Mouse (Mus musculus) kidney, postnatal 14 days (tissue): ENCODE measurements around the gene 1700020L24Rik.

Source experiments
- DNase-seq: peaks from one replicate; pipeline ENCODE4 v3.0.0; 2022; ENCODE audit warnings: mixed read lengths

1700020L24Rik gene

DNA sequence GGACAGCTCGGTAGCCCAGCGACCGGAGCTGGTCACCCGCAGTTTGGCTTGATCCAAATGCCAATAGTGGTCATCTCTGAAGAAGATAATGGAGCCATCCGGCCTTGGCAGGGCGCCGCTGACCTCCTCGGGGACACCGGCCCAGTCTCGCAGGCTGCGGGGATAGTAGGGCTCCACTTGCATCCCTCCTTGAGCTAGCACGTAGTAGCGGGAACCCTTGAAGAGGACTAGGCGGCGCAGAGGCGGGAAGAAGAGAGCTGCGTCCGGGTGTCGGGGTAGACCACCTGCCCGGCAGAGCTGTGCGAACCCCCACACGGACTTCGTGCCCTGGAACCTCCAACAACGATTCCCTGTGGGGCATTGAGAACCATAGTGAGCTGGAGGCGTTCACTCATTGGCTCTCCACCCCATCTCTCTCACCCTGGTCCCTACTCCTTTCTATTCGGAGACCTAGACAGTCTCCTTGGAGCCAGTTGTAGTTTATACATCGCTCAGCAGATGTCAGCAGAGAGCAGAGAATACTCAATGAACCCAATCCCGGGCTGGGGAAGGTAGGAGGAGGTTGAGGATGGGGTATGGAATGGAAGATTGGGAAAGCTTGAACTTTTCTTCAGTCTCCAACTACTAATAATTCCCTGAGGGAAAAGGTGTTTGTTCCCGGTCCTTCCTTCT is 5.3 kb downstream of the 1700020L24Rik start:
- DNase-seq: peak; percentile 80

DNA sequence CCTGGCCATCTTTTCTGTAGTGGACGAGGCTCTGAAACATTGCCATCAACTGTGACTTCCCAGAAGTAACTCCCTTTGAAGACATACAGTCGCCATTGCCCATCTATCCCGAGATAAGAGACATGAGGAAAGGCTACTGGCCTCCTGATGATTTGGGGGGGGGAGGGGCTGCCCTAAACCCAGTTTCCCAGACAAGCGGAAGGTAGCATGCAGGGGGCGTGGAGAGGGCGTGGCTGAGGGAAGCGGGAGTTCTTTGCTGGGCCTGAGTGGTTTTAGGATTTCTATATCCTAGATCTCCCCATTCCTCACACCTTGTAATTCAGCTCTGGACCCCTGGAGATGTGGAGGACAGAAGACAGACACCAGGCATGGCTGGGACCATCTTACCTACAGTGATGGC is 6.3 kb downstream of the 1700020L24Rik start:
- no peak for DNase-seq

DNA sequence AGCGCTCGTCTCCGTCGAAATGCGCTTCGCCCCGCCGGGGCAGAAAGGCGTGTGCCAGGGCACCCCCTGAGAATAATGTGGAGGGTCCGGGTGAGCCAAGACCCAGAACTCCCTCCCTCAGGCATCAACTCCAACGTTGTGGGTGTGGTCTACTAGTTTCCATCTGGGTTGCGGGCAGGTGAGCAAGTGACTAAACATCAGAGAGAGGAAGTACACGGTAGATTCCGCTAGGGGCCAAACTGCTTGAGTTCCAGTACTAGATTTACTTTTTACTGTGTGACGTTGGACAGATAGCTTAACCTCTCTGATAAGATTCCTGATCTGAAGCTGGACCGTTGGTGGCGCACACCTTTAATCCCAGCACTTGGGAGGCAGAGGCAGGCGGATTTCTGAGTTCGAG is 7.5 kb downstream of the 1700020L24Rik start:
- no peak for DNase-seq

DNA sequence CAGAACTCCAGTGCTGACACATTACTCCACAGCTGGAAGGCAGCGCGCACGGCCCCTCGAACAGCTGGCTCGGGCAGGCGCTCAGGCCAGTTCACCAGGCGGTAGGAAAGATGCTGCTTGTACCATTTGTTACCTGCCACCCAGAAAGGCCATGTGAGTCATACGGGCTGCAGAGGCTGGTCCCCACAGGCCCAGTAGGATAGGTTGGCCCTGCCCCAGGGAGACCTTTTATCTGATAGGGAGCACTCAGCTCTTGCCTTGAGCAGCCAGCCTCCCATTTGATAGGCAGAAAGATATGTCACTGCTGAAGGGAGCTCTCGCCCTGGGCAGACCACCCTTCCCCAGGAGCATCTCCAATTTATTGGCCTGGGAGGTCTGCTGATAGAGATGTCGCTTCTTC is 10.1 kb downstream of the 1700020L24Rik start:
- DNase-seq: no peak

DNA sequence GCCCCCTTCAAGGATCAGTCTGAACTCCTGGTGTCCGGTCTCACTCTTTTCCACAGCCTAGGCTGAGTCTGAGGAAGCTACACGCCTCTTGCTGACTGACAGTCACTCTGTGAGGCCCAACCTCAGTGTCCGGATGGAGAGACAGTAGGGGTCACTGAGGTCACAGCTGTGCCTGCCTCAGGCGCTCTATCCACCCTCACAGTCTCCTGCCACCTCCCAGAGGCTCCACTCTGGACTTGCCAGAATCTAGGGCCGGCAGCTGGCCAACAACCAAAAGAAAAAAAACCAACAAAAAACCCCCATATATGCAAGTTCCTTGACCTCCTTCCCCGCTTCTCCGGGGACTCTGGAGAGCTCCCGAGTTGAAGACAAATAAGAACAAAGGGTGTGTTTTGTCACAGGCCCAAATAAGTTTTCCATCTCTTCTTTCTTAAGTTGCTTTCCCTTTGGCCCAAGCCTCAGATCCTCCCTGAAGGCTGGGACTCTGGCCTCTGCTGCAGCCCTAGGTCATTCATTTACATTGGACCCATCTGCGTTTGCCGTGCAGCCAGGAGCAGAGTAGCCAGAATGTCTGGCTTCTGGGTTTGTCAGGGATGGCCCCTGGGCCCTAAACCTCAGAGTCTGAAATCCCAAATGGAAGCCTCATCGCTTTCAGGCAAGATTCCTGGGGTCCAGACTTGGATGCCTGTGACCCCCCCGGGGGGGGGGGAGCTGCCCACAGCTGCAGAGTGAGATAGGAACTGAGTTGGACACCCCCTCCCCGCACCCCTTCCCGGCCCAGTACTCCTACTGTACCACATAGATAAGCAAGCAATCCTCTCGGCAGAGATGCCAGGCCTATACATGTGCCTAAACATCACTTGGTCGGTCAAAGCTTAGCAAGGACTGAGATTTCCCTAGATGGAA is 10.8 kb downstream of the 1700020L24Rik start:
- peak; percentile 77 for DNase-seq

DNA sequence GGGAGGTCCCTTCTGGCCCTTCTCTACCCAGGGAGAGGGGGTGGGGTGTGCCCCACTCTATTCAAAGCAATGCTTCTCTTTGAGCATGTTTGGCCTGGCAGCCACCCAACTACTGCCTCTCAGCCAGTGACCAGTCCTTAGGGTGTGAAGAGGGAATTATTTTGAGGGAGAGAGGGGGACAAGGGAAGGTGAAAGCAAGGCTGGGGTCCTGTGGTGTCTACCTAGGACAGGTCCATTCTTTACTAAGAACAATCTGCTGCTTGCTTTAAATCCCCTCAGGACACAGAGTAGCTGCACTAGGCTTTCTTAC is 11.4 kb downstream of the 1700020L24Rik start:
- peak; percentile 63 for DNase-seq

DNA sequence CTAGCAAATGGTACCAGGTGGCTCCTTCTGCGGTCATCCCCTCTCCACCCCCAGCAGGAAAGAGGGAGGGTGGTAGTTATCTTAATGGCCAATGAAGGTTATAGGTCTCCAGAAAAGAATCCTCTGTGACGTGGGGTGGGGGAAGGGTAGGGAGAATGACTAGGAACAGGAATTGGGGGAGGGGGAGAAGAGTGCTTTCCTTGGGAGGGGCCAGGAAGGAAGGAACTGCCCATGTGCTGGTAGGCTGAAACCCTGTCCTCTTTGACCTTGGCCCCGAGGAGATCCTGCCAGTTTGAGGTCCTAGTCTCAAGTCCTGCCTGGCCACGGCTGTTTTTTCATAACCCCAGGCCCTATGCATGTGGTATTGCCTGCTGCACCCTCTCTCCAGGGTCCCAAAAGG is 11.8 kb downstream of the 1700020L24Rik start:
- peak; percentile 46 for DNase-seq

DNA sequence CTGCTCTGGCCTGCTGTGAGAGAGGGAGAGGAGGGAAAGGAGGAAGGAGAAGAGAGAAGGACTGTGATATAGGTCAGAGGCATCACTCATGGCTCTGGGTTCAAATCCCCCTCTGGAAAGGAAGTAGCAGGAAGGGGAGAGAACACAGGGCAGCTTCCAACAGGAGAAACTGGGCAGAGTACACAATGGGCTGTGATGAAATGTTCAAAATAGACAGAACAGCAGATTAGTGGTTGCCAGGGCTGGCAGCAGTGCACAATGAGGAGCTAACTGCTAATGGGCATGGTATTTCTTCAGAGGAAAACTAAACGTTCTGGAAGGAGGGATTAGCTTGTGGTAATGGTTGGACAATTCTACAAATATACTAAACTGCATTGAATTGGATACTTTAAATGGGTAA is 13.1 kb downstream of the 1700020L24Rik start:
- no peak for DNase-seq

DNA sequence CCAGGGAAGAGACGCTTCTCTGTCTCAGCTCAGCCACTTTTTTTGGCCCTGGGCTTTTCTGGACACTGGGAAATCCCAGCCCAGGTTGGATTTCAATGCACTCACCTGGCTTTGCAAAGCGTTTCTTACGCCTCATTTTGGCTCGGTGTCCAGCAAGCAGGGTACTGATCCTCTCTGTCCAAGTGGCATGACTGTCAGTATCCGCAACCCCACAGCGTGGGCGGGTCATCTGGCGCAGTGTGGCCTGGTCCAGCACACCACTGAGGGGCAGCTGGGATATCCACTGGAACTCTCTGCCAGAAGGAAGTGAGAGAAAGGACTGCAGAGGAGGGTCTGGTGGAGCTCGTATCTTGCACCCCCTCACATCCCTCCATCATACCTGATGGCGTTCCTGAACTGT is 13.8 kb downstream of the 1700020L24Rik start:
- no peak for DNase-seq

DNA sequence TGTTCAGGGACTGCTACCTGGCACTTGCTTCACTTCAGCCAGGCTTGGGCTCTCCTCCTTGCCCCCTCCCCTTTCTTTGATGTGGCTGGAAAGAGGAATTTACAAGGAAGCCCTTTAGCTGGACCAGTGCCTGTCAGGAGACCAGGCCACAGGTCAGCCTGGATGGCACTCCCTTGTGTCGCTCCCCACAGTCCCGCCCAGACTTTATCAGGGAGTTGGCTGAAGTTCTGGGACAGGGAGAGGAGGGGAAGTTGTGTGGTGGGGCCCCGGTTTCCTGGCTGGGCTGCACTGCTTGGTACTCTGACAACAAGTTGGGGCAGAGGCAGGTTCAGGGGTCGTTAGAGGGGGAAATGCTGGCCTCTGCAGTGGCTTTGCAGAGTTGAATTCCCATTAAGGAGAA is 17.1 kb downstream of the 1700020L24Rik start:
- DNase-seq: peak; percentile 64

DNA sequence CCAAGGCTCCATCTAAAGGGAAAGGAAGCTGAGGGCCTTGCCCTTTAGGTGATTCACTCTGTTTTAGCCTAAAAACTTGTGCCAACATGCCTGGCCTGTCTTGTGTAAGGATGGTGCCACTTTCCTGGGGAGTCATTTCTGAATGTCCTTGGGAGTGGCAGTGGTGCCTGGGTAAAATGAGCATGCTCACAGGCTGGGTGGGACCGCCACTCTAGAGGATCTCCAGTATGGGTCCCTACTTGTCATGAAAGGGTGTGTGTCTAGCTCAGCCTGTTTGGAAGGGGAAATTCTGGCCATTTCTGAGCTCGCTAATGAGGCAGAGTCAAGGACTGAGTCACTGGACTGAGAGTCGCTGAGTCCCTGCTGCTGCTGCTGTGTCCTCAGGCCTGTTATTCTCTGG is 18.1 kb downstream of the 1700020L24Rik start:
- no peak for DNase-seq

DNA sequence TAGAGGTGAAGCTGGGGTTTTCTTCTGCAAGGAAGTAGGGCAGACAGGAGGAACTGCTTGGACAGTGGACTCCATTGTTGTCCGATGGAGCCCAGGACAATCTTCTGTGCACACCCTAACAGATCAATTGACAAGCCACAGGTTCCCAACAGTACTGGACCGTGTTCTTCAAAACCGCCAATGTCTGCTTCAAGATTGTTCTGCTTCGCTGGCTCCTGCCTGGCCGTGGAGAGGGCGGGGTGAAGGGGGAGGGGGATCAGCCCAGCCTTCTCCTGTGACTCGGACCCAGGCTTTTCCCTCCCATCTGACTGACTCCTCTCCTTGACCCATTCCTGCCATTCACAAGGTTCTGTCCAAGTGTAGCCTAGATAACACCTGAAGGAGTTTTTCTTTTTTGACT is 19.8 kb downstream of the 1700020L24Rik start:
- no peak for DNase-seq

DNA sequence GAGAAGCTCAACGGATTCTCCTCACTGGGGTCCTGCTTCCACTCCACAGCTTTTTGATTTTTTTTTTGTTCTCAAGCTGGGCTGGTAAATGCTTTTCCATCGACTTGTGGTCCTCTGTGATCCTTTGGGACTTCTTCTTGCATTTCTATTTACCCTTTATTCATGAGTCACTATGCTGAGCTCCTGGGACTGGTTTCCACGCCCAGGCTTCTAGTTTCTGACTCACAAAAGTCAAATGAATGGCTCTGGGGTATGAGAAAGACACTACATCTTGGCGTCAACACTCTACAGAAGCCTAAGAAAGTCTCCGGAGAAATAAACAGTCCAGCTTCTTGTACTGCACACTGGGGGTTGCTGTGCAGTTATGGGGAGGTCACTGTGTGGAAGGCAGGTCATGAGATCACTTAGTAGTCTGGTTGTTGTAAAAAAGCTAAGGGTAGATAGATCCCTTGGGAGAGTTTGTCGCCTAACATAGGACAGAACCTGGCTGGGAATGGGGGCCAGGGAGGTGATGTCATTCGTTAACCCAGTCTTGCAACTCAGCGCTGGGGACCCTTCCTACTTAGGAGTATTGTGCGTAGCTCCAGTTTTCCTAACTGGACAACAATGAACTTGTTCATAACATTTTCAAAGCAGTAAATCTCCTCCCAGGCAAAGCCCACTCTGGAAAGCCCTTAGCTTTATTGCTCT is 20.6 kb downstream of the 1700020L24Rik start:
- no peak for DNase-seq

DNA sequence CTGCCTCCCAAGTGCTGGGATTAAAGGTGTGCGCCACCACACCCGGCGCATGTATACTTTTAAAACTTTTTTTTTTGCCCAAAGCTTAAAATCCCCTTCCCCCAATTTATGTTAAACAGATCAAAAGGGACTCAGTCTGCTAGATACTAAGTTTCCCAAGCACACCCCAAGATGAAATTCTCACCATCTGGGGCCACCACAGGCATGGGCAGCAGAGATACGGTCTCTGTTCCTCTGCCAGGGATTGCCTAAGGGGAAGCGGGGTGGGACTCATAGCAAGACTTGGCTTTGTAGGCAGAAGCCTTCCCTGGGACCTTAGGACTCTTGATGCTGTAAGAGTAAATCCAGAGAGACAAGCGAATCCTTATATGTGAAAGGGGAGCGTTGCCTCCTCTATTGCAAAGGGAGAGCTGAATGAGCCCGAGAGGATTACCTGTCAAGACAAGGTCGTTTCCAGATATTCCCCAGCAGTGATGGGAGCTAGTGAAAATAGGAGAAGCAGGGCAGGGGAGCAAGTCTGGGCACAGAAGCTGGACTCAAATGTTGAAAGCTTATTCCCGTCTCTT is 24.1 kb downstream of the 1700020L24Rik start:
- no peak for DNase-seq

DNA sequence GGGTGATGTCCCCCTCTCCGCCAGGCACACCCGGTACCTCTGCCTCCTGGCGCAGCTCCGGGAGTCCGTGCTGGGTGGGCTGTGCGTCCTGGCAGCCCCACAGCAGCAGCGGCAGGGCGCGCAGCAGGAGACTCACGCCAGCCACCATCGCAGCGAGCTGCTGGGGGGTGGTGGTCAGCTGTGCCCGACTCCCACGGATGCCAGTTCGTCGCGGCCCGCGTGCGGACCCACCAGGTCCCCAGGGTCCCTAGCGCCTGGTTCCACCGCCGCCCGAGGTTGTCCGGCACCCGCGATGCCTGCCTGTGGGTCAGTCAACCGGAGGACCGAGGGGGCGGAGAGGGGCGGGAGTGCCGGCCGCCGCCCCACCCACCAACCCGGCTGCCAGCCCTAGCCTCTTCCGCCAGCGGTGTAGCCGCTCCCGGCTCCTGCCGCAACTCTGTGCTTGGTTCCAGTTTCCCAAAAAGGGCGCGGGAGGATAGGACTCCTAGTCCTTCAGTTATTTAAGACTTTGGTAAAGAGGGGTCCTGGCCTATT is 25.3 kb downstream of the 1700020L24Rik start, which contains the start of gene Mmp28:
Gene Mmp28, minus strand, starts transcription at position 361 of the 534 bp plus-strand sequence.
- peak; percentile 84 for DNase-seq

DNA sequence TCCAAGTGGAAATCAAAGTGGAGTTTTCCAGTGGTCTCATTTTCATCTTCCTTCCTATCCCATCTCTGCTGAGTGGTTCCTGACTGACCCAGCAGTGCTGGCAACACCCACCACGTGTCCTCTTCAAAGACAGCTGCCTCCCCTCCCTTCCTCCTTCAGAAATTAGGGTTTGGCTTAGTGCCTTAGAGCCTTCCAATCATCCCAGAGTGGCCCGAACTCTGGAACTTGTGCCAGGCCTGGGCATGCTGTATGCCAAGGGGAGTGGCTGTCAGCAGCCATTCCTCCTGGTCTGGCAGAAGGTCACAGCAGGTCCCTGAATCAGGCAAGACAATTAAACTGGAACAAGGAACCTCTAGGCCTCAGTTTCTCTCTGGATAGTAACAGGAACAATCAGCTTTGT is 28.5 kb downstream of the 1700020L24Rik start:
- DNase-seq: peak; percentile 64

DNA sequence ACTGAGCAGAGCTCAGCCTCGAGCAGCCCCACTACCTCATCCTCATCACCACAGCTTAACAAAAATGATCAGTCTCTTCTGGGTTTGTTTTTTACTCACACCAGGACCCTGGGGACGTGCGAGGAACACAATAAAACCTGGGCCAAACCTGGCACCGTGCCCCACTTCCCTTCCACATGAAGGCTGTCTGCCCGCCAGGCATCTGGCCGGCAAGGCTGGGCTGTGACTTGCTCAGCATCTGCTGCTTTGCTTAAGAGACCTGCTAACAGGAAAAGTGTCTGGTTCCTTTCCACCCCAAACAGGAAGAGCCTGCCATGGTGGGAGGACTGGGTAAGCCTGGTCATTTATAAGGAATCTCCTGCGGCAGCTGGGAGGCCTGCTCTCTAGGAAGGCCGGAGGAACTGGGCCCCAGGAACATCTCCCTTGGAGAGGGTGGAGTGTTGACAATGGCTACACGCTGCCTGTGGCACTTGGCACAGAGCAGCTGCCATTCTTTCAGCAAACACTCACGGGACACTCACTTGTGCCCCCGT is 29.7 kb downstream of the 1700020L24Rik start:
- peak; percentile 89 for DNase-seq

DNA sequence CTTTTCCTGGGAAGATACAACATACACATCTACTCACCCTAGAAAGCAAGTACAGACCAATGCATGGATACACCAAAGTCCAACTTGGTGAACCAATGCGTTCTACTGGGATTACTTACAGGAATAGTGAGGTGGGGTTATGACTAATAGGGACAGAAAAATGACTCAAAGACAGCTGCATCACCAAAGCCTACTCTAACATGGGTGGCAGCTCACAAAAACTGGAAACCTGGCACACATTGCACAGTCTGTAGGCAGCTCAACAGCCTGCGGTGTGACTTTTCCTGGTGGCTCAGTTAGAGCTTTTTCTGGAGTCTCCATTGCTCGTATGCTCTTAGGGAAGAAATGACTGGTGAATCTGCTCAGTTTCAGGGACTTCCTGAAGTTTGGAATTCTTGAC is 31.3 kb downstream of the 1700020L24Rik start:
- no peak for DNase-seq

DNA sequence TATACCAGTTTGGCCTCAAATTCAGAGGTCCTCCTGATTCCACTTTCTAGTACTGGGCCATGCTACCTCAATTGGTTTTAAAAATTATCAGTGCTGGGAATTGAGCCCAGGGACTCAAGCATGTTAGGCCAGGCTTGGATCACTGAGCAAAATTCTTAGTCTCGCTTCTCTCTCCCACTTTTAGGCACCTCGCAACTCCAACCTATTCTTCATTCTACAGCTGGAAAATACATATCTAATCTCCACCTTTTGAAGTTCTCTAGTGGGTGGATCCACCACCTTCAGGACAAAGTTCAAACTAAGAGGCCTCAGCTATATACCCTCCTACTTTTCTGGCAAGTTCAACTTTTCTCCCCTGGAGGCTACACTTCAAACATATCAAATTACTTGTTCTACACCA is 34.3 kb downstream of the 1700020L24Rik start:
- DNase-seq: no peak

DNA sequence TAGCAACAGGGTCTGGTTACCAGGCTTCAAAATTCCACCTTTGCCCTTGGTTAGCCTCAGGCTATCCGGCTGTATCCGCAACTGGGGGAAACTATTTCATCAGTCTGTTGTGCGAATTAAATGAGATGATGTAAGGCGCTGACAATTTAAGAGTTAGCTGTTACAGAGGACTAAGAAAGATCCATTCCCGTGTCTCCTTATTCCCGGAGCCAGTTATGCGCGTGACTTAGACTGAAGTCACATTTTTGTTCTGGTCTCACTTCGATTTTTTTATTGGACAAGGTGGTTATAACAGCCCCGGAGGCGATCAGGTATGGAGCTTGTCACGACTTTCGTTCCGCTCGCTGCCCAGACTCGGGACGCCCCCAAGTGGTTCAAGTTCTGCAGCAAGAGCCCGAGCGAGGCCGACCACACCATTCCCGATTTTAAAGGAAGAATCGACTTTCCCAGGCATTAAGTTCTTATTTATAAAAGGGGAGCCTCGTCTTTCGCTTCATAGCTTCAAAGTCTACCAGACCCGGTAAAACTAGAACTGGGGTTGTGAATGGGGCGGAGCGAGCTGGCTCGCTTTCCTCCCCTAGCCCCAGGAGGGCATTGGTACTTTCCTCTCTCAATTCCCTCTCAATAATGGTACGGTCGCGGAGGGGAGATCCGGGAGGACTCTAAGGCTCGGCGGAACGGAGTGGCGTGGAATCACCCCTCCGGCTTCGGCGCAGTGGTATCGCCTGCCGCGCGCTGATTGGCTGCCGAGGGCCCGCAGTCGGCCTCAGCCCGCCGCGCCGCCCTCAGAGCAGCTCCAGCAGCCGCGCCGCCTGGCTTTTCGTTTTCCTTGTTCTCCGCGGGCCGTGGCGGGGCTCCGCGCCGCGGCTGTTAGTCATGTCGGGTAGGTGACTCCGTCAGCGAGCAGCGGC is 35.1 kb downstream of the 1700020L24Rik start, which contains the start of gene Taf15:
Gene Taf15, plus strand, starts transcription at position 763 of the 911 bp plus-strand sequence.
- peak; percentile 99 for DNase-seq

DNA sequence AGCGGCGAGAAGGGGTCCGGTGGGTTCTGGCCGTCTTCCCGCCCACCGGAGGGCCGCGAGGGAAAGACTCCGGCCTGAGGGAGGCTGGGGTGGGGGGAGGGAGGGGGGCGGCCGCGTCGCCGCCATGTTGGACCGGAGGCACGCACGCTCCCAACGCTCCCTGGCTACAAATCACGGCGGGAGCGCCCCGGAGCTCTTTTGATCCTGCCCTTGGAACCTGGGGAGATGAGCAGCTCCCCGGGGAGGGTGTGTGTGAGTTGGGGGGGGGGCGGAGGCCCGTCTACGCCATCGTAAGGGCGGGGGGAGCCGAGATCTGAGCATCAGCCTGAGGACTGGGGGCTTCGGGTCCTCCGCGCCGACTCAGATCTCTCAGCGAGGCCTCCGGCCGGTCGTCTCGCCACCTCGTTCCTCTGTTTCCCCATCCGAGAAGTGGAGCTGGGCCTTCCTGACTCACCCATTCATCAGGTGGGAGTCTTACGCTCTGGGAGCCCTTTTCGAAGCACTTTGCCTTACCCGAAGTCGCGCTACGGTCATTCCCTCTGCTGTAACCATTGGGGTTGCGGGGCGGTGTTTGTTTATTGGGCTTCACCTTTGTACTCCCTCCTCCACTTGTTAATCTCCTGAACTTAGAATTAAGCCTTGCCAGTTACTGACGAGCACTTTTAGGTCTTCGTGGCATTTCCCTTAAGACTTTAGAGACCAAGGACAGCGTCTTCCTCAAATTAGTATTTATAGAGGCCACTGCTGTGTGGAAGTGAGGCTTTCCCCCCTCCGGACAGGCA is 35.9 kb downstream of the 1700020L24Rik start:
- DNase-seq: peak; percentile 46
